Mouse (Mus musculus): ENCODE results near the gene Hyou1.
"Not testable (repeated sequence)": the region's sequence is repeated elsewhere in the genome, so short reads cannot be mapped to it uniquely, and the experiment has no call there.

Gene Hyou1

DNA sequence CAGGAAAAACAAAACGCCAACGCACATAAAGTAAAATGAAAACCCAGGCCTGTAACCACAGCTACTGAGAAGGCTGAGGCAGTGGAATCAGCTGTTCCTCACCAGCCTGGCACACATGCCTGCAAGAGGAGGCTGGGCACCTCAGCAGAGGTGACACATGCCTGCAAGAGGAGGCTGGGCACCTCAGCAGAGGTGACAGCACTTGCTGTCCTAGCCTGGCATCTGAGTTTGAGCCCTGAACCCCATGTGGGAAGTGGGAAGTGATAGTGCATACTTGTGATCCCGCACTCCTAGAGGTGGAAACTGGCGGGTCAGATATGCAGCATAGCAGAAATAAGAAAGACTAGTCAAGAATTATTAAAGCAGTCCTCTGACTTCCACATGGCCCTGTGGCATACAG, 27.9 kb upstream of the Hyou1 start:
- DNase-seq (ENCODE audit: low spot score in 2 of 2): no peak

GRCm38 (mm10) chr9:44352337-44352736, 27.0 kb upstream of the Hyou1 start:
- no peak for DNase-seq (ENCODE audit: low spot score in 2 of 2)

DNA sequence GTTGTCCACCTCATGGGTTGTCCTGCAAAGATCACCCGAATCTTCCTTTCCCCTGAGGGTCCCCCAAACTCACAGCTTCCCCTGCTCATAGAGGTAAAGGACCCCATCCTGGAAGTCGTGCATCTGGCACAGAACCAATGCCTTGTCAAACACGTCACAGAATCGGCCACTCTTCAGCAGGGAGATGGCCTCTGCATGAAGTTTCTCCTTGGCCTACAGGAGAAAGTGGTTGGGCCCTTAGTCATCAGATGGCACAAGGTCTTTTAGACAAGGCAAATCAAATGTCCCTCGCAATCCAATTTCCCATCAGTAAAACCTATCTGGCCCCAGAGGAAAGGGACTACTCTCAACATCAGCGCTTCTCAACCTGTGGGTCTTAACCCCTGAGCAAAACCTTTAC, 26.1 kb upstream of the Hyou1 start:
- no peak for DNase-seq (ENCODE audit: low spot score in 2 of 2)

DNA sequence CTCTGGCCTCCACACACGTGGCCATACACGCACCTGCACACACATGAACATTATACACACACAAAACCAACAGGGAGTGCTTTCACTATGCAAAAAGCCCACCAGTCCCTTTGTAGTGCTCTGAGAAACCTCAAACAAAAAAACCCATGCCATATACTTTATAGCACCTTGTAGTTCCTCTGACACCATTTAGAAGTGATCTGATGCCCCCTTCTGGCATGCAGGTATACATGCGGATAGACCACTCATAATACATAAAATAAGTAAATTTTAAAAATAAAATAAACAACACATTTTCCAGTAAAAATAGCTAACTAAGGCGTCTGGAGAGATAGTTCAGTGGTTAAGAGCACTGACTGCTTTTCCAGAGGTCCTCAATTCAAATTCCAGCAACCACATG, 22.1 kb upstream of the Hyou1 start:
- no peak for DNase-seq (ENCODE audit: low spot score in 2 of 2)

- peak; percentile 89 to 90 for DNase-seq (ENCODE audit: low spot score in 2 of 2)
Observed at GRCm38 (mm10) chr9:44361190-44361917, 17.9 kb upstream of the Hyou1 start, which contains the start of gene Vps11. TSS of gene Vps11 (minus strand) at chr9:44361670.

DNA sequence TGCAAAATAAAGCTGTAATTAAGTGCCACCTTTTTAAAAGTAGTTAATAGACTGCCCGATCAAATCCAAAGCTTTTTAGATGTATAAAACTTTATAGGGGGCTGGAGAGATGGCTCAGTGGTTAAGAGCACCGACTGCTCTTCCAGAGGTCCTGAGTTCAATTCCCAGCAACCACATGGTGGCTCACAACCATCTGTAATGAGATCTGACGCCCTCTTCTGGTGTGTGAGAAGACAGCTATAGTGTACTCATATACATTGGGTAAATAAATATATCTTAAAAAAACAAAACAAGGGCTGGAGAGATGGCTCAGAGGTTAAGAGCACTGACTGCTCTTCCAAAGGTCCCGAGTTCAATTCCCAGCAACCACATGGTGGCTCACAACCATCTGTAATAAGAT, 17.4 kb upstream of the Hyou1 start:
- not testable (repeated sequence) for DNase-seq (ENCODE audit: low spot score in 2 of 2)

DNA sequence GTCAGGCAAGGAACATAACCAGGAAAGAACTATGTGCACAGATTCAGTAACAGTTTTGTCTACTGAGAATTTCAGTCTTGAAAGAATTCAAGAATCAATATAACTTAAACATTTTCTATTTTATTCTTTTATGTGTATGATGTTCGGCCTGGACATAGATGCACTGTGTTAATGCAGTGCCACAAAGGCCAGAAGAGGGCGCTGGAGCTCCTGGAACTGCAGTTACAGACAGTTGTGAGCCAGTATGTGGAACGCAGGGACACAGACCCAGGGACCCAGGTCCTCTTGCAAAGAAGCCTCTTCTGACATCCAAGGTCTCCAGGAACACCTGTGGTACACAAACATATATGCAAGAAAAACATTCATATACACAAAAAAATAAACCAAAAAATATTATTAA, 14.8 kb upstream of the Hyou1 start:
- no peak for DNase-seq (ENCODE audit: low spot score in 2 of 2)

DNA sequence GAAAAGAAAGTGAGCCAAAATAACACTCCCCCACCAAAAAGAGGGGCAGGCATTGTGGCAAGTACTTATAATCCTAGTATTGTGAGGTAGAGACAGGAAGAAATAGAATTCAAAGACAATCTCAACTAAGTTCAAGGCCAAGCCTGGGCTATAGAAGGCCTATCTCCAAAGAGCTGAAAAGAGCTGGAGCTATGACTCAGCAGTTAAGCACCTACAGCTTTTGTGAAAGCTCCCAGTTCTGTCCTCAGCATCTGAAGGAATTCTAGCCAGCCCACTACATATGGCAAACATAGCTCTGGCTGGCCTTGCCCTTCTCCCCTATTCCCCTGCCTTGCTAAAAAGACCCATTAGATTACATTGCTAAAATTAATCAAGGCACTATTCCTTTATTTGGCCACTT, 5.9 kb upstream of the Hyou1 start:
- DNase-seq (ENCODE audit: low spot score in 2 of 2): no peak

DNA sequence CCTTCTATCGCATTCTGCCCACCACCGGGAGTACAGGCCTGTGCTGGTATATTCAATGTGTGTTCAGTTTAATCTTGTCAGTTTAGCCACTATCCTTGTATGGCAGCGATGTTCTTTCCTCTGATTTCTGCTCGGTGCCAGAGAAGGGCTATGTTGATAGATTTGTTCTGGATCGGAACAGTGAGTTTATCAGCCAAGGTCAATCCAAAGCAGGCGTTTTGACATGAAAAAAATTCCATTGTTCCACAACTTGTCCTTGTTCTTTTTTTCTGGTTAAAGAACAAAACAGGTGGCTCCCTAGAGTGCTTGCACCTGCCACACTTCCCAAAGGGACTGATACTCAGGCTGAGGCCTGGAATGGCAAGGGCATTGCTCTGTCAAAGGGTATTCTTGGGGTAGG, 3.1 kb upstream of the Hyou1 start:
- no peak for DNase-seq (ENCODE audit: low spot score in 2 of 2)

DNA sequence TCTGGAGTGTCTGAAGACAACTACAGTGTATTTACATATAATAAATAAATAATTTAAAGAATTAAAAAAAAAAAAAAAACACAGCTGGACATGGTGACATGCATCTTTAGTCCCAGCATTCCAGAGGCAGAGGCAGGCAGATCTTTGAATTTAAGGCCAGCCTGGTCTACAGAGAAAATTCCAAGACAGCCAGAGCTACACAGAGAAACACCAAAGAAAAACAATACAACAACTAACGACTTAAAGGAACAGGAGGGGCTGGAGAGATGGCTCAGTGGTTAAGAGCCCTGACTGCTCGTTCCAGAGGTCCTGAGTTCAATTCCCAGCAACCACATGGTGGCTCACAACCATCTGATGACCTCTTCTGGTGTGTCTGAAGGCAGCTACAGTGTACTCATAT, 2.0 kb upstream of the Hyou1 start:
- DNase-seq (ENCODE audit: low spot score in 2 of 2): not testable (repeated sequence)

GRCm38 (mm10) chr9:44378153-44378730, 1.0 kb upstream of the Hyou1 start:
- no peak for DNase-seq (ENCODE audit: low spot score in 2 of 2)

DNA sequence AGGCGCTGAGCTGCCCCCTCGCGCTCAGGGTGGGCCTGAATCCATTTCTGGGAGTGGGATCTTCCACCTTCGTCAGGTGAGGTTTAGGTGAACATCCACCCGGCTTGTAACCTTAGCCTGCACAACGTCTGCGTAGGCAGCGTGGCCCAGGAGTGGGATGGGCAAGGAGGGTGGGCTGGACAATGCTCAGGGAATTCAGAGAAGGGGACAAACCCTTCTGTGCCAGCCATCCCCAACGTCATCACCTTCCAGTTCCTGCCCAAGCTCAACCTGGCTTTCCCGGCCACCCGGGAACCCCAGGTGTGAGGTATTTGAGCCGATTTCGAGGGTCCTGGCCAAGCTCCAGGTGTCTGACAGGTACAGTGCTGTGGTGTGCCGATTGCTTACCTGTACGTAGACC, 572 bp downstream of the Hyou1 start:
- DNase-seq (ENCODE audit: low spot score in 2 of 2): no peak

DNA sequence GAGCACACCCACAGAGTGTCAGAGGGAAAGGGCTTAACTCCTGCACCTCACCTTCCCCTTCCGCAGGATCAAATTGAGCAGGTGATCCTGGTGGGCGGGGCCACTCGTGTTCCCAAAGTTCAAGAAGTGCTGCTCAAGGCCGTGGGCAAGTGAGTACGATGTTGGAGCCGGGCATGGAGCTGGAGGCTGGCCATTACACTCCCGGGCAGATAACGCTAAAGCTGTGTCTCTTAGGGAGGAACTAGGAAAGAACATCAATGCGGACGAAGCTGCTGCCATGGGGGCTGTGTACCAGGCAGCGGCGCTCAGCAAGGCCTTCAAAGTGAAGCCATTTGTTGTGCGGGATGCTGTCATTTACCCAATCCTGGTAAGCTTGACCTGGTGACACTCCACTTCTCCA, 5.3 kb downstream of the Hyou1 start:
- DNase-seq (ENCODE audit: low spot score in 2 of 2): no peak

DNA sequence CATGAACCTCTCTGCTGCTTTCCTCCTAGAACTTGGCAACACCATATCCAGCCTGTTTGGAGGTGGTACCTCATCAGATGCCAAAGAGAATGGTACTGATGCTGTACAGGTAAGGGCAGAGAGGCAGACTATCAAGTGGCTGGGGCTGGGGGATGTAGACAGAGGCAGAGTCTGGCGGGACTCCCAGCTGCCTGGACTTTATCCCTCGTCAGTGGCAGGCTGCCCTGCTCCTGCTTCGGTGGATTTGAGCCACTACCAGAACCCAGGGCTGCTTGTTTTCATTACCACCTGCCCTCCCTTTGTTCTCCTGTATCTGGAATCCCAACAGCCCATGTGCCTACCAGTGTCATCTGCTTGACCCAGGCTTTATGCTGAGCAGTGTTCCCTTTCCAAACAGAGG, 7.9 kb downstream of the Hyou1 start:
- no peak for DNase-seq (ENCODE audit: low spot score in 2 of 2)

- DNase-seq (ENCODE audit: low spot score in 2 of 2): no peak
Observed at GRCm38 (mm10) chr9:44389273-44389672, 10.0 kb downstream of the Hyou1 start.

DNA sequence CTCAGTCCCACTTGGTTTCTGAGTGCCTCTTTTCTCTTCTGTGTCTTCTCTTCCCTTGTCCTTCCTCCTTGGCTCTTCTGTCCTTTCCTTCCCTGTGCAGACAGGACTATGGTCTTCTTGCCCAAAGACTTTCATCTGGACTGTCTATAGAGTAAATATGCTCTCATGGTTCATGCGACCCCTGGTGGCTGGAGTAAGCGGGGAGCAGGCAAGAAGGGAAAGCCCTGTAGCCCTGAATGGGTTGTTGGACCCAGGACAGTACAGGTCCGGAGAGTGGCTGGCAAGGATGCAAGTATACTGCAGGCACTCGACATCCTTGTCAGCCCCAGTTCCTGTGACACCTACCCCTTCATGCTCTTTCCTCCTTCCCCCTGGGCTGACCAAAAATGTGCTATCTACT, 12.2 kb downstream of the Hyou1 start:
- DNase-seq (ENCODE audit: low spot score in 2 of 2): no peak

GRCm38 (mm10) chr9:44396684-44397411, 17.6 kb downstream of the Hyou1 start, which contains the start of gene Slc37a4:
TSS of gene Slc37a4 (plus strand) at chr9:44396852.
- peak; percentile 91 to 95 for DNase-seq (ENCODE audit: low spot score in 2 of 2)

- DNase-seq (ENCODE audit: low spot score in 2 of 2): no peak
Observed at GRCm38 (mm10) chr9:44398087-44398486, 18.8 kb downstream of the Hyou1 start.

- DNase-seq (ENCODE audit: low spot score in 2 of 2): no peak
Observed at GRCm38 (mm10) chr9:44398551-44398950, 19.3 kb downstream of the Hyou1 start.

- no peak for DNase-seq (ENCODE audit: low spot score in 2 of 2)
Observed at GRCm38 (mm10) chr9:44399114-44399794, 20.0 kb downstream of the Hyou1 start.

- no peak for DNase-seq (ENCODE audit: low spot score in 2 of 2)
Observed at GRCm38 (mm10) chr9:44399795-44400114, 20.5 kb downstream of the Hyou1 start.

DNA sequence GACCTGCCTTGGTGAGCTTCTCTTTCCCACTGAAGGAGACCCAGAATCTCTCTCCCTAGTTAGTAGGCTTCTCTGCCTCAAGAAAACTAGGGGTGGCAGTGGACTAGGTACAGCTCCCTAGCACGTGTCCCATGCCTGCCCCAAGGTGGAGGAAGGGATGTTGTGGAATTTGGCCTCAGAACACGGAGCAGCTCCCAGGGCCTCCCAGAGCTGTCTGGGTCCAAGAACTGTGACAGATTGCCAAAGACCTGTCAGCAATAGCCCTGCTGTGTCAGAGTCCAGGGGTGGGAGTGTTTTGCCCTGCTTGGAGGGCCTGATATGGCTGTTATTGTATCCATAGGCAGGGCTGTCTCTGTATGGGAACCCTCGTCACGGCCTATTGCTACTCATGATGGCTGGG, 21.8 kb downstream of the Hyou1 start:
- DNase-seq (ENCODE audit: low spot score in 2 of 2): no peak

DNA sequence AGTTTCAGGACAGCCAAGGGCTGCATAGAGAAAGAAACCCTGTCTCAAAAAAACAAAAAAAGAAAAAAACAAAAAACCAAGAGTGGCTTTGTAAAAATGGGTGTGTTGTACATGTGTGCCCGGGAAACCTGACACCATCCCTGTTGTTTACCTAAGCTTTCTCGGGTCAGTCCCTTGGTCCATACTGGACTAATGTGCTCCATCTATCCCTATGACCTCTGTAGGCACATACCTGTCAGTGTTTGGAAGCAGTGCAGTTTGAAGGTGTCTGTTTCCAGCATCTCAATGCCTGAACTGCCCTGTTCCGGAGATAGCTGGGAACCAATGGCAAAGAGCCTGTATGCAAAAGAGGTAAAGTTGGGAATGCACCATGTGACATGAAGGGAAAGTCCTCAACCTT, 25.7 kb downstream of the Hyou1 start:
- DNase-seq (ENCODE audit: low spot score in 2 of 2): no peak
